Mouse (Mus musculus): Measurements from ENCODE around the gene AU040320.

AU040320 gene

DNA sequence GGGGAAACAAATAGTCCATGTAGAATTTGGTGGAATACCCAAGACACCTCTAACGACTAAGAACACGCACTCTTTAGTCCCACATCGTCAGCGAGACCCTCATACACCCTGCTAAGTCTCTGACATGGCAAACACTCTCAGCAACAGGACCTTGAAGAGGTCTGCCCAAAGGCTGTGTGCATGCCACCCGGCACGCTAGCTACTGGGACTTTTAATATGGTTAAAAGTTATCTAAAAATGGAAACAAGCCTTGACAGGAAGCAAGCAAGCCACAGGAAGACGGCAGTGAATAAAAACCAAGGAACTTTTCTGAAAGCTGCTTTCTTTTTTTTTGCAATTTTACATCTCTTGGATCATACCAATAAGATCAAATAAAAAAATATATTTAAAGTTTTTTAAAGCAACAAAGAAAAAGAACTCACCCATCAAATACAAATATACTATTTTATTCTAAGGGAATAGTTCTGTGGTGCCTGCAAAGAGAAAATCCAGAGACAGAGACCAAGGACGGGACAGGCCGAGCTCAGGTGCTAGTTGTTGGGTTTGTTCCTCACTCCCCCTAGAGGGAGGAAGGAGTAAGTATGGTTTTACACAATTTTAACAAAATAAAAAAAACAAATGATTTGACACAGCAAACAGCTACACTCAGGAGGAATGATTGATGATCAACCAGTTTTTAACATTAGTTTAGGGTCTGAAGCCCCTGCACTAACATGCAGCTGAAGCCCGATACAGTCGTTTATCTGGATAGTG lies 108.3 kb downstream of the AU040320 start:
- peak in 1 of 2 experiments; percentile 13 for DNase-seq

DNA sequence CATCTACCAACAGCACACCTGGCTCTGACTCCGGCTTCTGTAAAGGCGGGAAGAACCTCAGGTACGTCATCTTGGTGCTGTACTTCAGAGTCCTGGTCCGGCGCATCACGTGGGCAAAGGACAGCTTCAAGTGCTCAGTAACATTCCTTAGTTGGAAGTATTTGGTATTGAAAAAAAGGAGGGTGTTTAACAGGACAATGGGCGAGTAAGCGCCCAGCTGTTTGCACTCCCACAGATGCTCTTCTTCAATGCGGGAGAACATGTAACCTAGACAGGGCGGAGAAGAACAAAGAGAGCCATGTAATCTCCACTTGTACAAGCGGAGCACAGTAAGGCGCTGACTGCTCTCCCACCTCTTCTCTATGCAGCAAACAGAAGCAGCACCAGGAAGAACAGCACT lies 115.4 kb downstream of the AU040320 start:
- no peak for DNase-seq

DNA sequence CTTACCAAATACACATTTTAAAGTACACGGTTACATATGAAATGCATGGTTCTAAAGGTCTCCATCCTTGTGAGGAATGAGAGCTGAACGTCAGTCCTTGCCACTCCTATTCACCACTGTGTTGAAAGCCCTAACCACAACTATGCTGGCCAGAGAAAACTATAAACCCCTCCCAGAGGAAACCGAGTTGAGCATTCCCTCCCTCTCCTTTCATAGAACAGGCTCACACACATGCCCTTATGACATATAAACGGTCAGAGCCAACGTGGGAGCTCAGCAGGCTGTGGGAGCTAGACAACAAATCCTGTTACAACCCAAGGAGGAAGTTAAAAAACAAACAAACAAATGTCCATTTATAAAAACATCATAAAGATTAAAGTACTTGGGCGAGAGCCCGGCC lies 119.4 kb downstream of the AU040320 start:
- no peak for DNase-seq

DNA sequence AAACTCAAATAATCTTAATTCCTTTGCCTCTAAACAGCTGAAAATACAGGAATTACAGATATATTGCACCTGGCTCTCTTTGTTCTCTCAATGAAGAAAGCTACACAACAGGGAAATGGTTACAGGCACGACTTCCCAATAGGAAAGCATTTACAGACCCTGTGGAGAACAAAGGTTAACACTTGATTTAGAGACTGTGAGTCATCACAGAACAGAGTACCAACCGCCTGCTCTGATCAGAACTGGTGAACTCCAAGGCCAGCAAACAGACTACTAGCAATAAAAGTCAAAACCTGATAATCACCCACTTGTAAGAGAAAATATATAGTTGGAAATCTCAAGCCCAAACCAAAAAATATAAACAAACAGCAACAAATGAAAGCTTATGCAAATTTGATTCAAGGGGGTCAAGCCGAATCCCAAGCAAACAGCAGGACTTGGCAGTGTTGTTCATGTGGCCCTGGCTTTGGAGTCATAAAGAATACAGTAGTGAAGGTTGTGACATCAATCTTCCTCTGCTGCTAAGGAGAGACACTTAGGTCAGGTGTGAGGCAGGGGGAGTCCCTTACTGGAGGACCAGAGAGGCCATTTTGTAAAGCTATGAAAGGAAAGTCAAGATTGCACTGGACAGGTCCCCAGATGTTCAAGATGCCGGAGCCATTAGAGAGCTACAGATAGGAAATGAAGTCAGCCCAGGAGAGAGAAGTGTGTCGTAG lies 126.4 kb downstream of the AU040320 start:
- DNase-seq: no peak

DNA sequence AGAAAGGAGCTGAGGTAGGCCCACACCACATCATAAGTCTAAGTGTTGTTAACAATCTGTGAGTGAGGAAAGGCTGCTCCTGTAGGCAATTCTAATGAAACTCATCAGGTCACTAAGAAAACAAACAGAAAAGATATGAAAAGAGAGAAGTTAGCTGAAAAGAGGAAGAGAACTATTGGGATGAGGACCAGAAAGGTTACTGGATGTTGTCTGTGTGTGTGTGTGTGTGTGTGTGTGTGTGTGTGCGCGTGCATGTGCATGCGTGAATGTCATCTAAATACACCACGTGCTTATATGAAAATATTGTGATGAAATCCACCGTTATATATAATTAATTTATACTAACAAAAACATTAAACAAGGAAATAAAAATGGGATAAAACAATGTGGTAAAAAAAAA lies 130.3 kb downstream of the AU040320 start:
- DNase-seq: no peak

DNA sequence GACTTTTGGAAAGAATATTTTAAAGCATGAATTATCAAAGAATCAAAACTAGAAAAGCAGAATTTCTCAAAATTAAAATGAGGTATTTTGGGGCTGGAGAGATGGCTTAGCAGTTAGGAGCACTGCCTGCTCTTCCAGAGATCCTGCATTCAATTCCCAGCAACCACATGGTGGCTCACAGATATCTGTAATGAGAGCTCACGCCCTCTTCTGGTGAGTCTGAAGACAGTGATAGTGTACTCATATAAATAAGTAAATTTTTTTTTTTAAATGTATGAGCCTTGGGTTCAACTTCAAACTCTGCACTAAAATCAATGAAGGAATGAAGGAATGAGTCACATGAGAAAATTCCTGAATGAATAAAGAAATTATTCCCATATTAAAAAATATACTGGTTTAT lies 132.6 kb downstream of the AU040320 start:
- DNase-seq: no peak

DNA sequence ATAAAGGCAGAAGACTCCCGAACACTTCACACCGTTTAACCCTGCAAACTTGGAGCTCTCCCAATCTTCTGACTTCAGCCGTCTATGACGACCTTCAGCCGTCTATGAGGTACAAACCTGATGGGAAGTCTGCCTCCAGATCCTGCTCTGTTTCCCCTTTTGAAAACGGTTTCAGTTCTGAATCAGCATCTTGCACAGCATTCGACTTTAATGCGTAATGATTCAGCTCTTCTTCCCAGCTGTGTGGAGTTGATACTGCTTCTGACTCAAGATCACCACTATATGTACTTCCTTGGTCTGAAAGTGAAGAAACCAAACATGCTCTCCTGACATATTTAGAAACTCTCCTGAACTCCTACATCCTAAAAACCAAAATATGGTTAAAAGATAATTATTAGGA lies 136.5 kb downstream of the AU040320 start:
- DNase-seq: no peak

All from B cell, adult 2 months (primary cell).